Mouse (Mus musculus) embryonic facial prominence, embryonic 14.5 days (tissue): ENCODE measurements around the gene Rasal2. TPM values are rescaled to one million over a fixed set of nuclear protein-coding genes. Genes with fewer than 3 reads are reported as not detected.
A peak's percentile ranks its signal among the peaks of the same experiment; 100 is the strongest.

Experiments used
- ATAC-seq: fragments of 200-750 bp; cut with Nextera tagmentation; 2 replicates; pipeline ENCODE4 v1.8.0; 2017; ENCODE audit warnings: low read depth, moderate number of reproducible peaks, moderate TSS enrichment
- DNase-seq: peaks from one replicate; pipeline ENCODE4 v3.0.0-alpha.2; 2015; ENCODE audit warnings: low spot score
- H3K27ac ChIP-seq: fragments of 300-500 bp; sonication (generic); replicated peaks from 2 replicates; pipeline ENCODE4 v1.5.1; 2014; ENCODE audit warnings: low read depth, mild to moderate bottlenecking, low read length, moderate library complexity
- H3K27me3 ChIP-seq: fragments of 300-500 bp; sonication (generic); replicated peaks from 2 replicates; pipeline ENCODE4 v1.6.1; 2014; ENCODE audit warnings: low read length; ENCODE audit not compliant: control insufficient read depth, insufficient read depth
- H3K36me3 ChIP-seq: fragments of 300-500 bp; sonication (generic); 2 replicates; pipeline ENCODE4 v1.6.1; 2014; ENCODE audit warnings: low read length, mixed read lengths; ENCODE audit not compliant: control insufficient read depth, insufficient read depth
- H3K4me1 ChIP-seq: fragments of 300-500 bp; sonication (generic); 2 replicates; pipeline ENCODE4 v1.6.1; 2014; ENCODE audit warnings: antibody characterized with exemption, low read length; ENCODE audit not compliant: control insufficient read depth, insufficient read depth
- H3K4me2 ChIP-seq: fragments of 300-500 bp; sonication (generic); 2 replicates; pipeline ENCODE4 v1.6.1; 2014; ENCODE audit warnings: low read depth, mild to moderate bottlenecking, low read length, moderate library complexity, mixed read lengths
- H3K4me3 ChIP-seq: fragments of 300-500 bp; sonication (generic); 2 replicates; pipeline ENCODE4 v1.5.1; 2014; ENCODE audit warnings: low read depth, mild to moderate bottlenecking, low read length
- H3K9ac ChIP-seq: fragments of 300-500 bp; sonication (generic); 2 replicates; pipeline ENCODE4 v1.6.1; 2014; ENCODE audit warnings: low read depth, mild to moderate bottlenecking, low read length, moderate library complexity, mixed read lengths
- H3K9me3 ChIP-seq: fragments of 300-500 bp; sonication (generic); 2 replicates; pipeline ENCODE4 v1.6.1; 2016; ENCODE audit warnings: low read length; ENCODE audit not compliant: control insufficient read depth
- WGBS: fragments of 180-500 bp; shearing (Covaris S2); extraction: QIAGEN DNeasy Blood & Tissue Kit; methylation state at CpG from one replicate; pipeline ENCODE4 v1.1.7; 2014; 5-methylcytosine and 5-hydroxymethylcytosine counted together
- polyA plus RNA-seq: library from polyadenylated mRNA; unstranded; fragments of >200 nt; fragmentation: Nextera tagmentation; extraction: Ambion mirVana; gene quantifications from 2 replicates; pipeline ENCODE4 v1.2.1, GENCODE M21; 2014

Gene Rasal2
- polyA plus RNA-seq, 1 experiment from 2014 or later = 12.9 TPM

GRCm38 (mm10) chr1:157428366-157428765 lies 16.0 kb upstream of the Rasal2 start:
- H3K27me3 ChIP-seq = no peaks in the 10 kb centered on the region
- H3K36me3 ChIP-seq = no peaks in the 10 kb centered on the region
- 91% methylated on average over 3 of the region's 3 CpGs for WGBS
- H3K9ac ChIP-seq = no peak overlapping the region
- 0 out of 2 replicates have a peak, but pooled peaks cover 2% of the 10 kb centered on the region for H3K4me1 ChIP-seq
- ATAC-seq (no peak), DNase-seq (no peak)
- H3K9me3 ChIP-seq = no peaks in the 10 kb centered on the region
- no peak overlapping the region for H3K4me3 ChIP-seq
- no peak overlapping the region for H3K4me2 ChIP-seq
- no peak overlapping the region for H3K27ac ChIP-seq

GRCm38 (mm10) chr1:157427604-157428003 lies 15.2 kb upstream of the Rasal2 start:
- DNase-seq (no peak), ATAC-seq (no peak)
- Histone ChIP-seq H3K9me3 (no peaks in the 10 kb centered on the region), H3K9ac (no peak overlapping the region), H3K36me3 (no peaks in the 10 kb centered on the region), H3K27me3 (no peaks in the 10 kb centered on the region), H3K27ac (no peak overlapping the region), H3K4me2 (no peak overlapping the region), H3K4me3 (no peak overlapping the region), H3K4me1 (0 out of 2 replicates have a peak, but pooled peaks cover 2% of the 10 kb centered on the region)
- WGBS = 90% methylated on average over 4 of the region's 4 CpGs

- Histone ChIP-seq H3K9me3 (no peaks in the 10 kb centered on the region), H3K27ac (no peak overlapping the region), H3K4me2 (no peak overlapping the region), H3K36me3 (no peaks in the 10 kb centered on the region), H3K4me3 (no peak overlapping the region), H3K9ac (no peak overlapping the region), H3K27me3 (no peaks in the 10 kb centered on the region), H3K4me1 (0 out of 2 replicates have a peak, but pooled peaks cover 2% of the 10 kb centered on the region)
- DNase-seq (no peak), ATAC-seq (no peak)
- 36% methylated on average over 1 of the region's 1 CpGs for WGBS
Observed at GRCm38 (mm10) chr1:157426933-157427332, 14.5 kb upstream of the Rasal2 start.

- Histone ChIP-seq H3K27ac (no peak overlapping the region), H3K4me2 (0 out of 2 replicates have a peak overlapping the region, but pooled peaks have one; percentile 15), H3K9ac (no peak overlapping the region), H3K36me3 (no peaks in the 10 kb centered on the region), H3K4me1 (0 out of 2 replicates have a peak, but pooled peaks cover 2% of the 10 kb centered on the region), H3K27me3 (no peaks in the 10 kb centered on the region), H3K9me3 (no peaks in the 10 kb centered on the region), H3K4me3 (no peak overlapping the region)
- peak; percentile 77 for ATAC-seq
- DNase-seq = peak; percentile 80
- 48% methylated on average over 8 of the region's 8 CpGs for WGBS
Observed at GRCm38 (mm10) chr1:157425741-157426427, 13.5 kb upstream of the Rasal2 start.

- ATAC-seq (no peak), DNase-seq (no peak)
- peak overlapping the region; percentile 30 for H3K27ac ChIP-seq
- no peaks in the 10 kb centered on the region for H3K9me3 ChIP-seq
- H3K27me3 ChIP-seq = no peaks in the 10 kb centered on the region
- H3K36me3 ChIP-seq = peaks cover 5% of the 10 kb centered on the region; the same call in 1 of the 2 replicates
- no peak overlapping the region for H3K4me3 ChIP-seq
- WGBS = 38% methylated on average over 7 of the region's 7 CpGs
- no peaks in the 10 kb centered on the region for H3K4me1 ChIP-seq
- H3K9ac ChIP-seq = no peak overlapping the region
- peak overlapping the region; percentile 5; the same call in 1 of the 2 replicates for H3K4me2 ChIP-seq
Observed at GRCm38 (mm10) chr1:157417861-157418260, 5.5 kb upstream of the Rasal2 start.

GRCm38 (mm10) chr1:157417414-157417813 lies 5.0 kb upstream of the Rasal2 start:
- Histone ChIP-seq H3K27me3 (no peaks in the 10 kb centered on the region), H3K4me1 (no peaks in the 10 kb centered on the region), H3K27ac (peak overlapping the region; percentile 30), H3K4me3 (no peak overlapping the region), H3K36me3 (peaks cover 5% of the 10 kb centered on the region; the same call in 1 of the 2 replicates), H3K9ac (no peak overlapping the region), H3K4me2 (peak overlapping the region; percentile 5; the same call in 1 of the 2 replicates), H3K9me3 (no peaks in the 10 kb centered on the region)
- DNase-seq (no peak), ATAC-seq (no peak)
- 47% methylated on average over 3 of the region's 3 CpGs for WGBS

GRCm38 (mm10) chr1:157416628-157417027 lies 4.2 kb upstream of the Rasal2 start:
- no peak overlapping the region for H3K9ac ChIP-seq
- H3K4me2 ChIP-seq = no peak overlapping the region
- H3K27me3 ChIP-seq = no peaks in the 10 kb centered on the region
- WGBS = 87% methylated on average over 2 of the region's 2 CpGs
- DNase-seq (no peak), ATAC-seq (no peak)
- no peaks in the 10 kb centered on the region for H3K4me1 ChIP-seq
- no peak overlapping the region for H3K4me3 ChIP-seq
- no peaks in the 10 kb centered on the region for H3K9me3 ChIP-seq
- peaks cover 5% of the 10 kb centered on the region; the same call in 1 of the 2 replicates for H3K36me3 ChIP-seq
- H3K27ac ChIP-seq = no peak overlapping the region

GRCm38 (mm10) chr1:157415771-157416170 lies 3.4 kb upstream of the Rasal2 start:
- DNase-seq = no peak
- H3K9ac ChIP-seq = no peak overlapping the region
- no peak overlapping the region for H3K27ac ChIP-seq
- ATAC-seq = no peak
- 85% methylated on average over 3 of the region's 3 CpGs for WGBS
- no peaks in the 10 kb centered on the region for H3K27me3 ChIP-seq
- H3K4me3 ChIP-seq = no peak overlapping the region
- peaks cover 5% of the 10 kb centered on the region for H3K4me1 ChIP-seq
- no peaks in the 10 kb centered on the region for H3K9me3 ChIP-seq
- no peak overlapping the region for H3K4me2 ChIP-seq
- peaks cover 5% of the 10 kb centered on the region; the same call in 1 of the 2 replicates for H3K36me3 ChIP-seq
